Mouse (Mus musculus): ENCODE data around the gene Prss36.

GRCm38 (mm10) chr7:127935028-127935722 lies 11.3 kb downstream of the Prss36 start:
- TF ChIP-seq CTCF (IDR thresholded peaks at IDR 0.05; ENCODE audit: borderline replicate concordance, control insufficient read depth, extremely low read depth, insufficient read depth, low read length, poor library complexity) = peak; percentile 96
- peak; percentile 49; the same call in 1 of the 2 replicates for TF ChIP-seq POLR2A (IDR thresholded peaks at IDR 0.05; ENCODE audit: control insufficient read depth, extremely low read depth, insufficient read depth, low read length, poor library complexity)
